Mouse (Mus musculus) ES-CJ7 (cell line): ENCODE results near the gene Gm47985.

Experiments
- DNase-seq: peaks from one replicate; pipeline ENCODE4 v3.0.0; 2011; ENCODE audit warnings: low read depth, low spot score

Gene Gm47985

GRCm38 (mm10) chr1:151219045-151219444, 36.7 kb downstream of the Gm47985 start:
- no peak for DNase-seq

- DNase-seq, result peak; percentile 94
Measured at GRCm38 (mm10) chr1:151220098-151220497, 37.8 kb downstream of the Gm47985 start.

- DNase-seq, result no peak
Measured at GRCm38 (mm10) chr1:151222561-151223267, 40.4 kb downstream of the Gm47985 start.

- no peak for DNase-seq
Measured at GRCm38 (mm10) chr1:151223377-151223776, 41.0 kb downstream of the Gm47985 start.

- no peak for DNase-seq
Measured at GRCm38 (mm10) chr1:151224536-151224935, 42.2 kb downstream of the Gm47985 start.

GRCm38 (mm10) chr1:151227506-151227905, 45.2 kb downstream of the Gm47985 start:
- DNase-seq, result no peak

- no peak for DNase-seq
Measured at GRCm38 (mm10) chr1:151228320-151228989, 46.1 kb downstream of the Gm47985 start.

GRCm38 (mm10) chr1:151232346-151232745, 50.0 kb downstream of the Gm47985 start:
- DNase-seq, result no peak

GRCm38 (mm10) chr1:151233756-151234155, 51.4 kb downstream of the Gm47985 start:
- no peak for DNase-seq
